Mouse (Mus musculus): ENCODE results near the gene Cyp19a1.

Gene Cyp19a1

DNA sequence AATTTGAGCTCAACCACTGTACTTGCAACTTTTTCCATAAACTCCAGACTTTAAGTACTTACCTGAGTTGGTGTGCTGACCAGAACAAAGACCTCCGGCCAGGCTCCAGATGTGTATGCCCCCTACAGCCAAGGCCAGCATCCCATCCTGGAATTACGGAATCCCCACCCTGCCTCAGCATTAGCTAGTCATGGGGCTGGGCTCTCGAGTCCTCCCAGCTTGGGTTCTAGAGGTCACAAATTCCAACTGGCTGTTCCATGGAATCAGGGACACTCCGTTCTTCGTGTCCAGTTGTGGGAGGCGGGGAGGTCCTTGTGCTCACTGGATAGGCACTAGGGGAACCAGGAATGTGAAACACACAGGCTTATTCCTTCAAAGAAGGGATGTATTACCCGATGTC, at the start of gene Cyp19a1:
Gene Cyp19a1, minus strand, starts transcription at position 101 of the 400 bp plus-strand sequence.
- CTCF ChIA-PET, result no interaction called here

DNA sequence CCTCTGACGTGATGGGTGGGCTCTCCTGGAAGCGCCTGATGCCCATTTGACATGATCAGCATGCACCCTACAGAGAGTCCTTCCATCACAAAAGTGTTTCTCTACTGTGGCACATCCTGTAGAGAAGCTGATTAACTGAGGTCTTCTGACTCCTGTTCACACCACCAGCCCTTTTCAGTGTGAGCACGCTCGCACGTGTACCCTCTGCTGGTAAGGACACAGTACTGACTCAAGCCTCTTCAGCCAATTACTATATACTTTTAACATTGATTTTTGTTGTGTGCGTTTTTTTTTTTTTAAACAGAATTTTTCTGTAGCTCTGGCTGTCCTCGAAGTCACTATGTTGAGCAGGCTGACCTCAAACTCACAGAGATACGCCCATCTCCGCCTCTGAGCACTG, 48.5 kb upstream of the Cyp19a1 start:
- CTCF ChIA-PET, result no interaction called here

DNA sequence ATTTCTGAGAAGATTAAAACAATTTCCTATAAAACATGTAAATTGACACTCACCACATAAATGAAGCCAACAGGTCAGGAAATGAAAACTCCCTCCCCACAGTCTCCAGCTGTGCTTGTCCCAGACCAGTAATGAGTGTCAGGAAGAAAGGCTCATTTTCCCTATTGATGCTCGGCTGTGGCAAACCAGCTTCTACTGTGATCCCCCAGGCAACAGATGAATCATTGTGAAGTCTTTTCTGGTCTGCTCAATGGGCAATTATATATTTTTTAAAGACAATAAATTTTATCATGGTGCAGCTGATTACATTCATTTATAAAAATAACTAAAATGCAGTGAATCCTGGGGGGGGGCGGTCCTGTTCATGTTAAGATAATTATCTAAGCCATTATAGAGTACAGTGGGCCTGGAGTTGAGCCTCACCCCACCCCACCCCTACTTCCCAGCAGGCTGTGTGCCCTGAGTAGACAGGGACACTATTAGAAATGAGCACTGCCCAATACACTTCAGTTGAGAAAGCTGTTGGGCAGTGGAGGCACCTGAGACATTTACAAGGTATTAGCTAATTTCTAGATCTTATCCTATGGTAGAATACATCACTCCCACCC, 40.9 kb upstream of the Cyp19a1 start:
- CTCF ChIA-PET, result no interaction called here

DNA sequence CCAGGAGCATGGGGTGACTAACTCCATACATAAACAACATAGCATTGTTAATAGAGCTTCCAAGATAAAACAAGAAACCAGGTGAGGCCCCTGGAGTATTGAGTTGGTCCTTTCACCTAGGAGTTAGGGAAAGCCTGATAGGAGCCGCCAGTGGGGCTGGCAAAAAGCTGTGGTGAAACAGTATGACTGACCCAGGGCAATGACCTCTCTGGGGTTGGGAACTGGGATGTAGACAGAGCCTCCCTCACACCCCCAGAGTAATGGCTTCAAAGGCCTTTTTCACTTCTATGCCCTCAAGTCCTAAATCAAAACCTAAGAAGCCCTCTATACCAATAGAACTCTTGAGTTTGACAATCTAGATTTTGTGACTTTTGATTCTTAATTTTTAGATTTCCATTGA, 40.3 kb upstream of the Cyp19a1 start:
- CTCF ChIA-PET, result no interaction called here

DNA sequence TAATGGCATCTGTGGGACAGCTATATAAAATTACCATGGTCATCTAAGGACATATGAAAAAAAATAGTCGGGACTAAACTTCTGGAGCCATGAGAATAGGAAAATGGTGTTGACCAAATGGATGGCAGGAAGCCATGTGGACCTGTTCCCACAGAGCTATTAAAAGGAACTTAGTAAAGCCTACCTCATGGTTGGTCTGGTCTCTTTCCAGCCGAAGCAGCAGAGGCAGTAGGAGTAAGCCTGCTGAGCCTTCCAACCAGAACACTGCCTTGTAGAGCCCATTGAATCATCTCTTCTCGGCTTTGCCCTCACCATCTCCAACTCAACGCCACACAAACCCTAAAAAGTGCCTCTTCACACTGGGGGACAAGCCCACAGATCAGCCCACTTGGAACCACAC, 33.3 kb upstream of the Cyp19a1 start:
- CTCF ChIA-PET, result no interaction called here

DNA sequence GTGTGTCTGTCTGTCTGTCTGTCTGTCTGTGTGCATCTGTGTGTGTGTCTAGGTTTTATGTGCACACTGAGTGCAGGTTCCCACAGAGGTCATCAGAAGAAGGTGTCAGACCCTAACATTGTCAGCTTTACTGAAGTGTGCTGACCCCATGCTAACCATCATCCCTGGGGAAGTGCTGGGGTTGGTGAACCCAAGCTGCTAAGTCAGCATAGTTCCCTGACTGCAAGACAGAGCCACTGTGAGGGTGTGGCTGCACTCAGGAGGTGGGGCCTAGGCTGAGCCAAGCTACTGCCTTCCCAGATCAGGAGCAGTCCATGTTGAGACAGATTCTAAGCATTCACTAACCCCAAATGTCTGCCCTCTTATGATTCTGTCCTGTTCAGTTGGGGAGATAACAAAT, 31.9 kb upstream of the Cyp19a1 start:
- CTCF ChIA-PET, result no interaction called here

DNA sequence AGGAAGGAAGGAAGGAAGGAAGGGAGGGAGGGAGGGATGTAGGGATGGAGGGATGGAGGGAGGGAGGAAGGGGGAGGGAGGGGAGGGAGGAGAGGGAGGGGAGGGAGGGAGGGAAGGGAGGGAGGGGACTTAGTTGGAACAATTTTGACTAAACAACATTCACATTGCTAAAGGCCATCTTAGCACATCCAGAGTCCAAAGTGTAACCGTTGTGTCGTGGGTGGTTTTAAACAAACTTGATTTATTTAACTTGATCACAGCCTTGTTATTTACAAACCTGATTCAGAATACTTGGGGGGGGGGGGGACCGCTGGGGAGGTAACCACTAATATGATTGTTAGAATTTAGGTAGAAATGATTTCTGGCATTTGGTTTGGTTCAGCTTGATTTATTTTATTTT, 31.5 kb upstream of the Cyp19a1 start:
- CTCF ChIA-PET, result no interaction called here

DNA sequence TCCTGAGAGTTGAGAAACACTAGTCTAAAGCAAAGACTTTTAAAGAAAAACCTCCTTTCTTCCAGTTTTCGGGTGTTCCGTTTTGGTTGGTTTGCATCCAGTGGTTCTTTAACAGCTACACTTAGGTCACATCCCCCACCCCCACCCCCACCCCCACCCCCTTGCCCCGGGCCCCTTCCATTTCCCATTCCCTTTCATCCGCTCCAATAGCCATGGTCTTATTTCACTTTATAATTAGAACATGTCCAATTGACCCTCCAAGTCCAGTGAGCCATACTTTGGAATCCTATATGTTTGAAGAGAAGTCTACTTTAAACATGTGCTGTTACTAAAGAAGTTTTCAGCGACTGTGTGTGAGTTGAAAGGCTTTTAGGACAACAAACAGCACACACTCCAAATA, 19.9 kb upstream of the Cyp19a1 start:
- CTCF ChIA-PET, result no interaction called here

DNA sequence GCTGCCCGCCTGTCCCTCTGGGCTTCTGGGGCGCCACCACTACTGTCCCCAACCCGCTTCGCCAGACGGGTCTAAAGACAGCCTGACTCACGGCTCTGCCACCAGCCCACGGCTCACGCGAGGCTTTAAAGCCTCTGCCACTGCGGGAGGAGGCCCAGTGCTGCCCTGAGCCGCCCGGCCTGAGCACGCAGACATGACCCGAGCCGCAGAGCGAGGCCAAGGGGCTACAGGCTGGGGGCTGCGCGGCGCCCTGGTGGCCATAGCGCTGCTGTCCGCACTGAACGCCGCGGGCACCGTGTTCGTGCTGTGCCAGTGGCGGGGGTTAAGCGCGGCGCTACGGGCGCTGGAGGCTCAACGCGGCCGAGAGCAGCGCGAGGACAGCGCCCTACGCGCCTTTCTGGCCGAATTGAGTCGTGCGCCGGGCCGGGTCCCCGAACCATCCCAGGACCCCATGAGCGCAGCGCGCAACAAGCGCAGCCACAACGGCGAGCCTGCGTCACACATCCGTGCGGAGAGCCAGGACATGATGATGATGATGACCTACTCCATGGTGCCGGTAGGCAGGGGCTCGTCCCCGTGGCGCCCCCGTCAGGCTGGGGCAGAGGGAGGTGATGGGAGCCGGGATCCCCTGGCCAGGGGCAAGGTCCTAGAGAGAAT, 18.5 kb upstream of the Cyp19a1 start, which contains the start of gene Gldn:
Gene Gldn, plus strand, starts transcription at position 156 of the 657 bp plus-strand sequence.
- CTCF ChIA-PET, result no interaction called here

DNA sequence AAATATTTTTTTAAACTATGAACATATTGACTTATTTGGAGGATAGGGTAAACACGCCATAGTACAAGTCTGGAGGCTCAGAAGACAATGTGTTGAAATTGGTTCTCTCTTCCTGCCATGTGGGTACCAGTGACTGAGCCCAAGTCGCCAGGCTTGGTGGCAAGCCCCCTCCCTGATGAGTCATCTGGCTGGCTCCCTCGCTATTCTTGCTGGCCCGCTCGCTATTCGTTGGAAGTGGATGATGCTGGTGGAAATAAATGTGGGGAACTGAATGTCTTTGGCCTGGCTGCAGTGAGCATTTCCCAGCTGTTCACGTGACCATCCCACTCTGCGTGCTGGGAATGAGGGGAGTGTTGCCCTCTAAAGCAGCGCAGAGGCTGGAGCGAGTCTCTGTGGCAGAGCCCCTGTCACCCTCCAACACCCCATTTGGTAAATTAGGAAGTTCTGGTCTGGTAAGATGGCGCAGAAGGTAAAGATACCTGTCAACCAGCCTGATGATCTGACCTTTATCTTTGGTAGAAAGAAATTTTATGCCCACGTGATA, 11.2 kb upstream of the Cyp19a1 start:
- CTCF ChIA-PET, result no interaction called here

DNA sequence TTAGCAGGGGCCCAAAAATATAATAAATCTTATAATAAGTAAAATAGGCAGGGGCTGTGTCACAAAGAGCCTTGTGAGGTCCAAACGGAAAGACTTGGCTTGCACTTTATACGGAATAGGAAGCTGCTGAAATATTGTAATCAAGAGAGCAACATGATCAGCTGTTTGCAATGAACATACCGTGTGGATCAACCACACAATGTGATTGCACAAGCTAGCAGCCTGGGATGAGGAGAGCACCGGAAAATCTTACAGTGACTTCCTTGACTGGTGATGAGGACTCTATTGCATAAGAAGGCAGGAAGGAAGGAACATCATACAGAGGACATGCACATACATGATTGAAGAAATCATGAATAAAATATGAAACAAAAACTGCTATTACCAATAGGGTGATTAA, 7.4 kb upstream of the Cyp19a1 start:
- CTCF ChIA-PET, result no interaction called here

DNA sequence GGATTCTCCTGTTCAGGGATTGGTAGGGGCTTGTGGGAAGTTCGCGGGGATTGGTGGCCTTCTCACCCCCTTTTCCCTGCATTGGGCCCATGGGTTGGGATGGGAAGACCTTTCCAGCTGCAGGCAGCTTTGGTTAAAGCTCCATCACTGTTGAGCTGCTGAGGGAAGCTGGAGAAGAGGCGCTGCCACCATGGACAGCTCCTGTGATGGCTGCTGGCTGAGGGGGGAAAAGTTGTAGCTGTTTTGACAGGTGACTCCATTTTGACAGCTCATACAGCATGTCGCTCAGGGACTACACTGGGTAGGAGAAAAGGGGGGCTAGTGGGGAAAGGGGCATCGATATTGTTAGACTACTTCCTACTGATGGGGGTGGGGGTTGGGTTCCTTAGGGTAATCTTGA, 3.0 kb upstream of the Cyp19a1 start:
- CTCF ChIA-PET, result no interaction called here

DNA sequence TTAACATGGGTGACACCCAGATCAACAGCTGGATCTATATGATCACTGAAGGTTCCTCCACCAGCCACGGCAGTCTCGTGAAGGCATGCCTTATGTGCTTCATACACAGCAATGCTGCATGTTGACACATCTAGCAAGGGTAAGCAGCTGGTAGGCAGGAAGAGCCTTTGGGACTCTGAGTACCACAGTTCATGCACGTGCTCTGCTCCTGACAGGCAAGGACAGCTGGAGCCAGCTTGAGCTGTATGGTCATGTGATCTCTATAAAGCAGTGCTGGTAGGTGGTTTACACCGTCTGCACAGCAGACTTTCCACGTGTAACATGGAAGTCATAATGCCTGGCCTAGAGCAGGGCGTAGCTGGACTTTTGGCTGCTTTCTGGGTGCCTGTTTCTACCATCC, 2.1 kb upstream of the Cyp19a1 start:
- CTCF ChIA-PET, result no interaction called here

DNA sequence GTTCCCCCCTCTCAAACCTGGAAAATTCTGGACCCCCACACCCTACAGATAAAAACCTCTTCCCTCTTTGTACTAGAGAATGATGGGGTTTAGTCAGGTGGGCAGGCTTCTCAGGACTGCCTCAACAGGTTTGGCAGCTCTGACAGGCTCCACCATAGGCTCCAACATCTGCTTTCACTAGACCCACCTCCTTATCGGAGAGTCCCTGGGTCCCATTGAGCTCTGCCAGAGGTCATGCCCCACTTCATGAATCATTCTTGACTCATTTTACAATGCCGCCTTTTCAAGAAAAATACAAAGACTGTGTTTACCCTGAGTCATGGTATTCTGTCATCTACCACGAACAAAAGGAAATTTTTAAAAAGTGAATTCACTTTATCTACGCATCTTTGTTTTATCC, 3.2 kb downstream of the Cyp19a1 start:
- CTCF ChIA-PET, result interaction anchor here (0.5 kb wide), 1 partner anchor 39 kb away, joined by 7 read pairs; no protein-coding TSS in a partner anchor

DNA sequence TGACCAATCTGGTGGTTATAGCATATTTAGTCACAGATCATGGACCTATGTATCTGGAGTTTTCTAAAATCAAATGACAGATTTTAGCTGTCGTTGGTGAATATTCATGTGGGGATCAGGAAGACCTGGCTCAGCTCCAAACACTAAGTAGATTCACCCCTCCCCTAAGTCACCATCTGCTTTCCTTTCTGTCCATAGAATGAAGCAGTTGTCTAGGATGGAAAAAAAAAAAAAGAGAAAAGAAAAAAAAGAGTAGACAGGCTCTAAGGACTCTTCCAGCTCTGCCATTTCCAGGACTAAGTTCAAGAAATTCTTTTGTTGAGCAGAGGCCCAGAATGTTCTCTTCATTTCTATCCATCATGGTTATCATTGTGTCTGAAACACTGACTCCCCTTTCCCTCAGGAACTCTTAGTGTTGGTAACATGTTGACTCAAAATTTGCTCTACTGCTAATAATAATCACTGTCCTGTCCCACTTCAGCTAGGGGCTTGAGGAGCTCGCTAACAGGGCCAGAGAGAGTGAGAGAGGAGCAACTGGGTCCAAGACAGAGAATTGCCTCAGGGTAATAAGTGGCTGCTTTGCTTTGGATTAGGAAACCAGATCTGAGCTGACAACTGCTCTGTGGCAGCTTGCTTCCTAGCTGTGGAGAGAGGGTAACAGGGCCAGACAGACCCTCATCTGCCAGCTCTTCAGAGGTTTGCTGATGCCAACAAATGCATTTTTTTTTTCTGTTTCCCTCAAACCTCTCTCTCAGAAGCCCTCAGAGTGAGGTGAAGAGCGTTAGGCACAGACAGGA, 22.8 kb downstream of the Cyp19a1 start:
- CTCF ChIA-PET, result no interaction called here

DNA sequence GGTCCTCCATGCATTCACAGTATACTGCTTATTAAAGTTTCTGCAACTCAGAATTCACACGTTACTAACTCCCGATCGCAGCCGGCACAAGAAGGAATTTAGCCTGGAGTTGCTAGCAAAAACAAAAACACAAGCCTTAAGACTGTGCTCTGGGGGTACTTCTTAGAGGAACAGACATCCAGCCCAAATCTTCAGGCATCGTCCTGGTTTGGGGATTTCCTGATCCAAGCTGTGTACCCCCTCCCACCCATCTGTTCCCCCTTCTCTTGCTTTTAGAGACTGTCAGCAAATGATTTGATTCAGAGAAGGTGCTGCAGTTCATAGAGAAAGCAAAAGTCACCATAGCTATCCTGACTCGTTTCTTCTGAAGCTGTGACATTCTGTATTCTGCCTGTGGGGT, 40.3 kb downstream of the Cyp19a1 start:
- CTCF ChIA-PET, result no interaction called here

DNA sequence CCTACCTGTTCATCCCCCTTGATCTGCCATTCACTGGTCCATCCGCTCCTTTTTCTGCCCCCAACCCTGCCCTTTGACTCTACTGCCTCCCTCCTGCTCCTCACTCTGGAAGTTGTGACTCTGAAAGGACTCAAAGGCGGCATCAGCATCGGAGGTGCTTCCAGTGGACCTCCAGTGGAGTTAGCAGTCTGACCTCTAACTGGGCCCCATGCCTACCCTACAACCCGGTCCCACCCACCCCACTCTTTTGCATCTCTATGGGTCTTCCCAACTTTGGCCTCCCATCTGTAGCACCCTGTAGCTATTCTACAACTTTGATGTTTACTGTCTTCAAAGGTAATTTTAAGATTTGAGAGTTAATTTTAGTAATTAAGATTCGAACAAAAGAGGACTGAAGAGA, 51.4 kb downstream of the Cyp19a1 start:
- CTCF ChIA-PET, result no interaction called here

DNA sequence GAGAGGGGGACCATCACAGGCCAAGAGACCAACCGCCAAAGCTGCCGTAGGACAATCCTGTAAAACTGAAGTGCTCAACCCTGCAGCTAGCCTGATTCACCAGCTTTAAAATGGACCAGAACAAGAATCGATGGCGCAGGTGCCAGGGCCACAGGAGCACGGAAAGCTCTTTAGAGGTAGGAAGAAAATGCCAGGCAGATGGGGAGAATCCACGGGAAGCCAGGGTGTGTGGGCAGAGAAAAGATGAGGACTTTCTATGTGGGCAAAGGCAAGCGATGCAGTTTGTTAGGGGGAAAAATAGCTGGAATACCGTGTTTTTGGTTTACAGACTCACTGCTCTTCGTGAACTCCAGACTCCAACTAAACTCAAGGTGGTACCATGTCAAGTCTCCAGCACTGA, 53.0 kb downstream of the Cyp19a1 start:
- CTCF ChIA-PET, result interaction anchor here (0.6 kb wide), 1 partner anchor 1115 kb away, joined by 7 read pairs; no protein-coding TSS in a partner anchor

DNA sequence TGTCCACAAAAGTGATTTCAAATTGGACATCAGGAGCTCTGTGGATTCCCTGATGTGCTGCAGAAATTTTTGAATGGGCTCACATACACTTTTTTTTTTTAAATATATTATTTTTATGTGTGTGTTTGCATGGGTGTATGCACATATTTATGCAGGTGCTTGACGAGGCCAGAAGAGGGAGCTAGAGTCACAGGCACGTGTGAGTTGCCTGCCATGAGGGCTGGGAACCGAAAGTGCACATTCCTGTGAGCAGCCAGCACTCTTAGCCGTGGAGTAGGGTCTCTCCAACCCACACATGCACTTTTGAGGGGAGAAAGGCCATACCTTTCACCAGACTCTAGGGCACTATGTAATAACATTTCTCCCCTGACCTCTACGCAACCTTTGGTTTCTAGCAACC, 73.1 kb downstream of the Cyp19a1 start:
- CTCF ChIA-PET, result no interaction called here

DNA sequence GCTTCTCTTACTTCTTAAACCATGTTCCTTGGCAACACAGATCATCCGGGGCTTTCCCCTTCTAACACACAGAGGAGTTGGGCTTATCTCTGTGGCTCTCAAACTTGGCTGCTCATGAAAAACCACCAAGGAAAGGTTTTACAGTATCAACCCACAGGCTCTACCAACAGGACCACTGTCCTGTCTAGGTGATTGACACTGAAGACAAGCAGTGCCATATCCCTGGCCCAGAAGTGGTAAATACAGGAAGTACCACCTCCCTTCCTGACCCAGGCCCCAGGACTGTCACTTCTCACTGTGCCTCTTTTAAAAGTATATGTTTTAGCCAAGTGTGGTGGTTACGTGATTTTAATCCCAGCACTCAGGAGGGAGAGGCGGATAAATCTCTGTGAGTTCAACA, 76.5 kb downstream of the Cyp19a1 start:
- CTCF ChIA-PET, result no interaction called here

DNA sequence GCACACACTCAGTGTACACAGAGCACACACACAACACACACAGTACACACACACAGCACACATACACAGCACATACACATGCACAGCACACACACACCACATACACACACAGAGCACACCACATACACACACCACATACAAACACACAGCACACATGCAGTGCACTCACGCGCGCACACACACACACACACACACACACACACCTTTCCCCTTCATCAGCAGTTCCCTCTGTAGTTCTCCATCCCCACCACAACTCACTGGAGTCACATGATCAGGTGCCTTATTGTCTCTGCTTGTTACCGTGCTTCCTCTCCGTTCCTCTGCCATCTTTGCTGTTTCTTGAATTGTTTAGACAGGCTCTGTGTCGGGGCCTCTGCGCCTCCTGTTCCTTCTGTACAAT, 85.4 kb downstream of the Cyp19a1 start:
- CTCF ChIA-PET, result no interaction called here

DNA sequence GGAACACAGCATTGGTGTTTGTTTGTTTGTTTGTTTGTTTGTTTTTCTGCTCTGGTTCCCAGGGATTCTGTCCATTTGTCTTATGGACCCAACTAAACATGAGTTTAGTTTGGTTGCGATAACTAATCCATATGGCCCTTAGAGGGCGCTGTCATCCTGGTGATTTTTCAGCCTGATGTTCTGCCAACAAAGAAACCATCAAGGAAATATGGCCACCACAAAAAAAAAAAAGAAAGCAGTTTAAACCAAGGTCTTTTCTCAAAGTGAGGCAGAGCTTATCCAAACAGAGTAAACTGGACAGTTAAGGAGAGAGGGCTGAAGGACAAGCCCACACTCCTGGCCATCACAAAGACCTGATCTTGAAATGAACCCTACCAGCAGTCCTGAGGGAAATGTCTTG, 86.6 kb downstream of the Cyp19a1 start:
- CTCF ChIA-PET, result no interaction called here

DNA sequence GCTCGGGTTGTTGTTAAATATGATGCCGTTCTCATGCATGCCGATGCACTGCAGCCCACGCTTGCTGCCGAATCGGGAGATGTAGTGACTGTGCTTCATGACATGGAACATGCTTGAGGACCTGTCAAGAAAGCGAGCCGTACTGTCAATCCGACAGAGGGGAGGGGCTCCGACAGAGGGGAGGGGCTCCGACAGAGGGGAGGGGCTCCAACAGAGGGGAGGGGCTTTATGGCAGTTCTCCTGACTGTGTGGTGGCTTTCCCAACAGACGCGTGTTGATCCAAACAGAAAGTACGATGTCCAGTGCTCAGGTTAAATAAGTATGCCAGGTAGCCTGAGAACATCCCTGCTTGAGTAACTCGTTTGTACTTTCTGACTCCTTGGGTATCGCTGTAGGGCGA, 87.7 kb downstream of the Cyp19a1 start:
- CTCF ChIA-PET, result no interaction called here

Measured in spleen, embryonic (tissue).